Mouse (Mus musculus) bone marrow, adult 2 months (tissue): ENCODE results near the gene Tgfbr2. TPM values are rescaled to one million over a fixed set of nuclear protein-coding genes. Genes with fewer than 3 reads are reported as not detected.

Source experiments
- H3K27ac ChIP-seq: fragments of 200-500 bp; 2 replicates; pipeline ENCODE4 v1.5.1; 2012; ENCODE audit warnings: low read depth, mild to moderate bottlenecking, control low read depth, inconsistent platforms, low read length; ENCODE audit not compliant: control insufficient read depth, poor library complexity, insufficient read depth
- H3K4me1 ChIP-seq: fragments of 200-500 bp; 2 replicates; pipeline ENCODE4 v1.6.1; 2011; ENCODE audit warnings: low read length; ENCODE audit not compliant: control insufficient read depth, insufficient read depth
- H3K4me3 ChIP-seq: fragments of 200-500 bp; replicated peaks from 2 replicates; pipeline ENCODE3; 2011; ENCODE audit warnings: mild to moderate bottlenecking, low read depth, low read length, control low read depth; ENCODE audit not compliant: control insufficient read depth
- CTCF ChIP-seq: fragments of 200-500 bp; IDR thresholded peaks from 2 replicates; pipeline ENCODE4 v1.5.1; 2011; ENCODE audit warnings: low read length, control low read depth; ENCODE audit not compliant: control insufficient read depth, insufficient read depth
- POLR2A ChIP-seq: fragments of 200-500 bp; IDR thresholded peaks from 2 replicates; pipeline ENCODE4 v1.6.1; 2011; ENCODE audit warnings: low read depth, mild to moderate bottlenecking, control low read depth, low read length, borderline replicate concordance; ENCODE audit not compliant: control insufficient read depth
- WGBS: fragments of 180-500 bp; shearing (Covaris S2); methylation state at CpG from one replicate; pipeline ENCODE4 v1.1.7; 2018; 5-methylcytosine and 5-hydroxymethylcytosine counted together
- polyA plus RNA-seq: library from polyadenylated mRNA; stranded (reverse); fragments of >200 nt; gene quantifications from 2 replicates; pipeline ENCODE4 v1.2.4, GENCODE M21; 2011; ENCODE audit warnings: low replicate concordance; ENCODE audit not compliant: missing spikeins, insufficient read depth, insufficient read length

The Tgfbr2 gene
- polyA plus RNA-seq, 1 experiment = 4.7 TPM

DNA sequence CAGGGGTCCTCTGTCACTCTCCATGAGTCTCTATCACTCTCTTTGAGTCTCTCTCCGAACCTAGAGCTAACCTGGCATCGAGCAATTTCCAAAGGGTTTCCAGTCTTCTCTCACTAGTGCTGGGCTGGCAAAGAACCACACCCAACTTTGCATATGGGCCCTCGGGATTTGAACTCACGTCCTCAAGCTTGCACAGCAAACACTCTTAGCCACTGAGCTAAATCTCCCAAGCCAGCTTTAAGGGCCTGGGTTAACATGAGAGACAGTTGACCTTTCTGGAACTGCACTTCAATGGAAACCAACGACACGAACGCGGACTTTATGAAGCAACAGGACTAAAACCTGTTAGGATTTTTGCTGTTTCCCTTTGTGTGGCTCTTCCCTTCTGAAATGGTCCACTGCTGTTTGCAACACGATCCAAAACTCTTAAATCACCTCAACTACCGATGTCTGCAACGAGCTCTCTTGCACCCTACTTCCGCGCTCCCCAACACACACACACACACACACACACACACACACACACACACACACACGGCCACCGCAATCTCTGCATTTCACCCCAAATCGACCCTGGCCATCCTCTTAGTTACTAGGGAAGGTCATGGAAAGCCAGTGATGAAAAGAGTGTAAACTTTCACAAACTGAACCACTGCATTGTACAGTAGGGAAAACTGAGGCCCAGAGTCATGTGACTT, 1.5 kb downstream of the Tgfbr2 start:
- peak overlapping the region; percentile 29 for H3K27ac ChIP-seq
- 31% methylated on average over 16 of the region's 16 CpGs for WGBS

DNA sequence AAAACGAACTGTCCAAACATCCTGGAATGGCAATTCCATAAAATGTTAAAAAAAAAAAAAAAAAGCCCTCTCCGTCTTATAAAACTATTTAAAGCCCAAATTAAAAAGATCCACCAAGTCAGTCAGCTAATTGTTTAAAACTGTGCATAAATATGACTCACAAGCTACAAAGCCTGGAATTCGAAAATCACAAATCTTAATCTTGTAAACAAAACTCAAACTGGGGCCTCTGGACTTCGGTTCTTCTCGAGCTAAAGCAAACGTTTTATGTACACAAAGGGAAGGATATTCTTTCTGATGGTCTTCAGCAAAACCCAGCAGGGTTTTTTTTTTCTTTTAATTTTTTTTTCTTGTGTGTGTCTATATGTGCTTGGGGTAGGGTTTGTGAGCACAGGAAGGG, 2.1 kb downstream of the Tgfbr2 start:
- 66% methylated on average over 6 of the region's 6 CpGs for WGBS
- Histone ChIP-seq H3K27ac (no peak overlapping the region), H3K4me1 (peaks cover 8% of the 10 kb centered on the region), H3K4me3 (no peak overlapping the region)
- TF ChIP-seq POLR2A (no peak), CTCF (no peak)

More for the DNA sequence above, 1.5 kb downstream of the Tgfbr2 start:
- H3K4me1 ChIP-seq = peaks cover 8% of the 10 kb centered on the region
- TF ChIP-seq POLR2A (no peak), CTCF (no peak)
- peak overlapping the region; percentile 89 for H3K4me3 ChIP-seq

DNA sequence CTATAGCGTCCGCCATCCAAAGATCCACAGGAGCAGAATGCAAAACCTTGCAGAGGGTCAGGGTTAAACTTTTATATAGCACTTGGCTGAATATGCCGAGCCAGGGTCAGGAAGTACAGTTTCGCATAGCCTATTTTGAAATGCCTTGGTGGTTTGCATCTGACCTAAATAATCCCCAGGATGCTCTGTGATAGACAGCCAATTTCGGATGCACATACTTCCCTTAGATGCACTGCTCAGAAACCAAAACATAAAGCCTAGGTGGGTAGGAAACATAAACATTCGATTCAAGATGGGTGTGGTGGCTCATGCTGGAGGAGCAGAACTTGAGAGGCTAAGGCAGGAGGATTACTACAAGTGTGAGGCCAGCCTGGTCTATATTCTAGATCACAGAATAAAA, 6.1 kb downstream of the Tgfbr2 start:
- TF ChIP-seq POLR2A (no peak), CTCF (no peak)
- Histone ChIP-seq H3K4me3 (no peak overlapping the region), H3K4me1 (peaks cover 2% of the 10 kb centered on the region), H3K27ac (0 out of 2 replicates have a peak overlapping the region, but pooled peaks have one; percentile 2)
- WGBS = 27% methylated on average over 6 of the region's 6 CpGs

DNA sequence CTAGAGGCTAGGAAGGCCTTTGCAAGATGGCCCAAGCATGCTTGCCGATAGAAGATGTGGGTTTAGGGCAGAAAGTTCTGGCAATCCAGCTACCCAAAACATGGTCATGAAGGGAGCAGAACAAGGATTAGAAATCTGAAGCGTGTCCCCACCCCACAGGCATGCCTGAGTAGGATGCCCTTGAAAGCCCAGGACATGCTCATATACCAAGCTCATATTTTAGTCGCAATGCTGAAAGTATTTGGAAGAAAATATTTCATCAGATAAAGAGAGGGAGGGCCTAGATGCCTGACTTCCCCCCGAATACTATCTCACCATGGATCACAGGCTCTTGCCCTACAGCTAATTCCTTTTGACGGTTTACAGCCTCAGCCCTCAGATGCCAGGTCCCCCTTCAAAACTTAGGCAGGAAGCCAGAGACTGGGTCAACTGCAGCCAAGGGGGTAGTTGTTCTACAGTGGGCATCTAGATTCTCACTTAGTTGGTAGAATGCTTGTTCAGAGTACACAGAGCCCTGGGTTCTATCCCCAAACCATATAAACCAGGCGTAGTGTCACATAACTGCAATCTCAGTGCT, 7.8 kb downstream of the Tgfbr2 start:
- 56% methylated on average over 6 of the region's 6 CpGs for WGBS
- peaks cover 2% of the 10 kb centered on the region for H3K4me1 ChIP-seq
- TF ChIP-seq CTCF = no peak
- no peak for TF ChIP-seq POLR2A
- H3K27ac ChIP-seq = no peak overlapping the region
- no peak overlapping the region for H3K4me3 ChIP-seq

DNA sequence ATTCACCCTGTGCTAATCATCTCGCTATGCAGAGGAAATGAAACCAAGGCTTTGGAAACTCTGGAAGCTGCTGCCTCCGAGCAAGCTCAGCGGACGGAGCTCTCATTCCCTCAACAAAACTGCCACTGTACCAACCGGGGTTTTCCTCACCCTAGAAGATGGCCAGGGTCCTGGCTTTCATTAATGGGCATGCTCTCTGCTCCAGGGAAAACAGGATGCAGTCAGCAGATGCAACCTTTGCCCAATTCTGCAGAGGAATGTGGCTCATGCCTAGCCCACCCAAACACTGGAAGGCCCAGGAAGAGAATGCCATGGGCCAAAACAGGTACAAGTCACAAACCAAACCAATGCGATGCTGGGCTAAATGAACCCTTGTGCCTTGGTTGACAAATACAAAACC, 8.8 kb downstream of the Tgfbr2 start:
- WGBS = 76% methylated on average over 6 of the region's 6 CpGs

DNA sequence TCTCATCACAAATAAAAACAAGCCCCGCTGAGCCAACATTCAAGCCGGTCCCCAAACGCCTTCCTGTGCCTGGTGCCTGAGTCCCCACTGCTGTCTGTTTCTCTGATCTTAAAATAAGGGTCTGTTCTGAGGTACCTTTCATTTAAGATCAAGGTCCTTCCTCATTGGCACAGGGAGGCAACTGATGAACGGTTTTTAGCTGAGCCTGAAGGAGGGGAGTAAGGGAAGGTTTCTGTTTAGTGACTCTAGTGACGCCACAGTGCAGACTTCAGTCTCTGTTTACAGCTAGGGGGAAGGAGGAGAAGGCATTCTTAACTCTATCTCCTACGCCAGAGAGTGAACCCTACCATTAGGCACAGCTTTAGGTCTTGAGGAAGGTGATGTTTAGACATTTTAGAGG, 11.3 kb downstream of the Tgfbr2 start:
- TF ChIP-seq CTCF = no peak
- no peak for TF ChIP-seq POLR2A
- Histone ChIP-seq H3K4me1 (peaks cover 4% of the 10 kb centered on the region), H3K27ac (no peak overlapping the region), H3K4me3 (no peak overlapping the region)
- 48% methylated on average over 6 of the region's 6 CpGs for WGBS

More for the DNA sequence above, 8.8 kb downstream of the Tgfbr2 start:
- no peak overlapping the region for H3K27ac ChIP-seq
- H3K4me1 ChIP-seq = peaks cover 2% of the 10 kb centered on the region
- H3K4me3 ChIP-seq = no peak overlapping the region
- TF ChIP-seq CTCF (no peak), POLR2A (no peak)

DNA sequence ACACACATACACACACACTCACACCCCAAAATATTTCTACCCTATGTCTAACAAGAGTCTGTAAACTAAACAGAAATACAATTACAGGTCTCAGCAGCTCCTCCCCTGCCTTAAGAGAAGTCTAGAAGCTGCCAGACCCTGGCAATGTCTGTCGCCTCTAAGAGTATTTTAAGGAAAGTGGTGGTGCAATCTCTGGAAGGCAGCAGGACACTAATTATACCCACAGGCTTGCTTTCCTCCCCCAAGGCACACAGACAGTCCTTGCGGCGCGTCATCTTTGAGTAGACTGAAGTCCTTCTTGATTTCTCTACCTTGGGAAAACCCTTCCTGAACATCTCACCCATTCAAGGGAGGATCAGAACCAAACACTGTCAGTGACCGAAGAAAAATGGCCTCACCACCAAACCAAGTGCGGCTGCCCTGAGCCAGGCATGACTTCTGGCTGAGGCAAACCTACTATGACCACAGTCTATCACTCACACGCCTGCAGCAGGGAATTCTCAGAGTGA, 12.2 kb downstream of the Tgfbr2 start:
- Histone ChIP-seq H3K4me1 (peaks cover 2% of the 10 kb centered on the region; the same call in 1 of the 2 replicates), H3K4me3 (no peak overlapping the region), H3K27ac (no peak overlapping the region)
- 72% methylated on average over 7 of the region's 7 CpGs for WGBS
- TF ChIP-seq POLR2A (no peak), CTCF (no peak)

DNA sequence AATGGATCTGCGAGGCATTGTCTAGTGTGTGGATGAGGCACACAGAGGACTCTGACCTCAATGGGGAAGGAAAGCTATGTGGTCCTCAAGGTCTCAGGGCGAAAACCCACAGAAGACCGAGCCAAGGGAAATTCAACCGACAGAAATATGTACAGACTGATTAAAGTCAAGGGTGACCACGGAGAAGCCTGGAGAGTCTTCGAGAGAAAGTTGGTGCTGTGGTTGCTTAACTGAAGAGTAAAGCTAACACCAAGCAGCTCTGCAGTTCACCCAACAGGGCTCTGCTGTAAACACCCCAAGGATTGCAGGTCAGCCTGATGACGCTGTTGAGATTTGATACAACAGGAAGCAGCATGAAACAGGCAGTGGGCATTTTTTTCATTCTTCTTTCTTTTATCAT, 14.3 kb downstream of the Tgfbr2 start:
- TF ChIP-seq CTCF = no peak
- TF ChIP-seq POLR2A = no peak
- H3K4me3 ChIP-seq = no peak overlapping the region
- H3K27ac ChIP-seq = no peak overlapping the region
- peaks cover 2% of the 10 kb centered on the region; the same call in 1 of the 2 replicates for H3K4me1 ChIP-seq
- WGBS = 5% methylated on average over 7 of the region's 7 CpGs
